Mouse (Mus musculus) cerebellum, adult 8-10 months (tissue): ENCODE measurements around the gene Rab2b.

ENCODE experiments used
- DNase-seq: peaks from one replicate; pipeline ENCODE4 v3.0.0; 2022

Gene Rab2b

DNA sequence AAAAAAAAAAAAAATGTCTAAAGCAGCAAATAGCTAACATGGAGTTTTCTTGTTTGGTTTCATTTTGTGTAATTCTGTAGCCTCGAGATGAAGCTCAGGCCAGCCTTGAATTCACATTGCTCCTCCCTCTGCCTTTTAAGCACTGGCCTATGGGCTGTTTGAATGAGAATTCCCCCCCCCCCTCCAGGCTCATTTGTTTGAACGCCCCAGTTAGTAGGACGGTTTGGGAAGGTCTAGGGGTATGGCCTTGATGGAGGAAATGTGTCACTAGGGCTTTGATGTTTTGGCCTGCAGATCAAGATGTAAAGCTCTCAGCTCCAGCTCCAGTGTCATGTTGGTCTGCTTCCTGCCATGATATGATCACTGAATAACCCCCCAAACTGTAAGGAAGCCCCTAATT lies 6.6 kb downstream of the Rab2b start:
- no peak for DNase-seq

DNA sequence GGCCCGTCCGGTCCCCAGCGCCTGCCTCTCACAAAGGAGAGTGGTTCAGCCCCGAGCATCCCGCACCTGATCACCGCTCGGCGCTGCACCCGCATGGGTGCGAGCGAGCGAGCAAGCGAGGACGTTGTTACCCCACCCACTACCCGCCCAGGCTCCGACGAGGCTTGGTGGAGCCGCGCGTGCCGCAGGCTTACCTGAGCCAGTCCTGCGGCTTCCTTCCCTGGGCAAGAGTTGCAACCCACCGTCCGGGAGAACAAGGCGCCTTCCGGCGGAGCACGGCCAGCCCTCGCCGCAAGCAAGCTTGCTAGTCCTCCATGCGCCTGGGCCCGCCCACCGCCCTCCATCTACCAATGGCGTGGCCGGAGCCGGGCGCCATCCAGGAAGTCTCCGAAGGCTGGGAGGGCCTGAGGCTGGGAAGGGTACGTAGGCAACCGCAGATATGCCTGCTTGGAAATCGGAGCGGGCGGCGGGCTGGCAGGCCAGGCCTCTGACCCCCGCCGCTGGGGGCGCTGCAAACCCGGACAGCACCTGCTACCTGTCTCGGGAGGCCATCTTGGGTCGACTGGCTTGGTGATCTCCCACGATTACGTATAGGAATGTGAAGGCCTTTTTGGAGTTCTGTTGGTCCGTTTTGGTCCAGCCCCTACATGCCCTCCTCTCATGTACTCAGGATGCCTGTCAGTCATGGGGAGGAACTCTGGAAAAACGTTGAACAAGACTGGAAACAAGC lies 21.7 kb downstream of the Rab2b start, which contains the start of gene Chd8:
Gene Chd8 (minus strand): TSS at position 297 of the 730 bp plus-strand sequence.
- peak; percentile 98 for DNase-seq

DNA sequence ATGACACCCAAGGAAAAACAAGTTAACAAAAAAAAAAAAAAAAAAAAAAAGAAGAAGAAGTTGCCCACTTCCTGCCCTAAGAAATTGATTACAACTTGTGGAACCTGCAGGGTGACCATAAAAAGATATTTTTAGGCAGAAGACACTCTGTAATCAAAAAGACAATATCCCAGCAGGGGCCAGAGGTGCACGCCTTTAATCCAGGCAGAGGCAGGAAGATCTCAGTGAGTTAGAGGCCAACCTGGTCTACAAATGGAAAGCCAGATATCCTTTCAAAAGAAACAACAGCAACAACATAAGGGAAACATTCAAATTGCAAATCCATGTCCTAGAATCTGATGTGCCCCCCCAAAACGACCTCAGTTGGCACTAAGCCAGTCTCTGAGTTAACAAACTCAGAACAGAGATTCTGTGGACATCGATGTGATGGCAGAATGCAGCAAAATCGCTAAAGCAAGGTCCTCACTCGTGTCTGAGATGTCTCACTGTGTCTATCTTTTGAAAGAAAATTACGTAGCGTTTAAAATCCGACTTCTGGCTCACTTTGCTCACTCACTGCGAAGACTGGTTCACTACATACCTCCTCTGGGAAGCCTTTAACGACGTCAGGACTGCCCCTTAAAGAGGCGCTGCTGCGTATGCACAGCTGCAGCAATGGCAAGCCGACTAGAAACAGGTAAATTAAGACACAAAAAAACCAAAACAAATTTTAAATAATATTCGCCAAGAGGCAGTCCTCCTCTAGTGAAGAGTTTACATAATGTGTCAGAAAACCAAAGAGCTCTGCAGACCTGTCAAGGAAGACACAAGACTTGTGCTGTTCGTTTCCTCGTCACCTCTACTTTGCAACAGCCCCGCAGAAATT lies 22.8 kb downstream of the Rab2b start:
- peak; percentile 23 for DNase-seq

DNA sequence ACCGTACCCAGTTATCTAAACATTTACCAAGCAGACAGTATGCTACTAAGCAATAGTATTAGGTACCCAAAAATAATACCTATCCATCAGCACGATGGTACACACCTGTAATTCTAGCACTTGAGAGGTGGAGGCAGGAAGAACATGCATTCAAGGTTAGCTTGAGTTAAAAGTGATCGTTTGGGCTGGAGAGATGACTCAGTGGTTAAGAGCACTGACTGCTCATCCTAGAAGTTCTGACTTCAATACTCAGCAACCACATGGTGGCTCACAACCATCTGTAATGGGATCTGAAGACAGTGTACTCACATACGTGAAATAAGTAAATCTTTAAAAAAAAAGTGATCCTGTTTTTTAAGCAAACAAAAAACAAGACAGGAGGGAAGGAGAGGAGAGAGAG lies 33.2 kb downstream of the Rab2b start:
- DNase-seq: no peak

DNA sequence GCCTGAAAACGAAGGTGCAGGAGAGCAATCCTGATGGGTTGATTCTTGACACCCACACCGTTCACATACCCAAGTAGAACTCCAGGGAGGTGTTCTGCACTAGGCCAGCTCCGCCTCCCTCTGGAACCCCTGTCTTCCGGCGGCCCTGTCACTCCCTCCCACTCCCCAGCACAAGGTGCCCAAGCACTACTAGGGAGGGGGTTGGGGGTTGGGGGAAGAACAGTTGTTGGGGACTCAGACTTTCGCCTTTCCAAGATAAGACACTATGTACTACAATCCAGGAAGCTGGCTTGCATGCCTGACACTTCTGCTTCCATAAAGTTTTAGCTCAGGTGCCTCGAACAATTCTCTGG lies 34.7 kb downstream of the Rab2b start:
- no peak for DNase-seq

DNA sequence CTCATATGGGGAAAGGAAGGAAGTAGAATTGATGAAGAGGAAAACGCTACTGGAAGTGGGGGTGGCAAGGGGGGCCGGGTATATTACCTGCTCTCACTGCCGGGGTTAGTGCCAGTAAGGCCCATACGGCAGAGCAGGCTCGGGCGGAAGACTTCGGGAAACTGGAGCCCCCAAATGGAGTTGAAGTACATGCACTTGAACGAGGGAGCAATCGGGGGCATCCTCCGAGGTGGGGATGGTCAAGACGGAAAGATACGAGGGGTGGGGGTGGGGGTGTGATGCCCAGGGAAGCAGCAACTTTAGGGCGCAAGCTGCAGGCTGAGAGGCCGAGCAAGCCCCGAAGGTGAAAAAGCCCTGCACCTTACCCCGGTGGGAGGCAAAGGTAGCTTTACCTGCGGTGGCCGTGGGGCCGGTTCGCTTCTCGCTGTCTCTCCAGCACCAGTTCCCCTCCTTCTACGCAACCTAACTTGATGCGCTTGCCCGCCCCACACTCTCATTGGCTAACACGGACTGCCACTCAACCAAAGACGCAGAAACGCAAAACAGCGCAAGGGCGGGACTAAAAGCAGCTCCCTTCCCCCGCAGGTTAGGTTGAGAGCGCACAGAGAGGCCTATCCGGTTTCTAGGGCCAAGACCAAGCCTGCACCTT lies 35.2 kb downstream of the Rab2b start:
- DNase-seq: peak; percentile 100

DNA sequence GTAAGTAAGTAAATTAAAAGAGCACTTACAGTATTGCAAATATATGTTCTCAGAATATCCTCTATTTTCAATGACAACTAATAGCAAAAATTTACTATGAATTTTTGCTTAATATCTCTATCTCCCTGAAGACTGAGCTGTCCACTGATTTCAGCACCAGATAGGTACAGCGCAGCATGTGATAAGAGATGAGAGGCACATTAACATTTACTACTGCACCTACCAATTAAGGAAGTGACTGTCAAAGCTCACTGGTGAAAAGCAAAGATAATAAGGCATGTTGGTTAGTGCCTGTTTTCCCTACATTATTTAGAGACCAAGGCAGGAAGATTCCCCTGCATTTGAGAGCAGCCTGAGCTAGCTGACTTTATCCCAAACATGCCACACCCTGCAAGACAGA lies 43.1 kb downstream of the Rab2b start:
- DNase-seq: no peak

DNA sequence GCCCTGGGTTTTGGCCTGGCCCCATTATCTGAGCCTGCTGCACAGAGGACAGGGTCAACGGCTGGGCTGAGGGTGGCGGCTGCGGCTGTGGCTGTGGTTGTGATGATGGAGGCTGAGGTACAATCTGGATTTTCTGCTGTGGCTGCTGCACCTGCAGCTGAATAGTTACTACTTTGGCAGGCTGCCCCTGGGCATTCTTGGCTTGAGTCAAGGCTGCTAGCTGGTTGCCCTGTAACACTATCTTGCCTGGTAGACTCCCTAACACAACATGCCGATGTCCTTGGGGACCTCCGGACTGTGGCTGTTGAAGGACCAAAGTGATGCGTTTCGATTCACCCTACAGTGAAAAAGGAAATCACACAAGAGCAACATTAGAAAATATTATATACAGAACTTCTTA lies 44.2 kb downstream of the Rab2b start:
- no peak for DNase-seq

DNA sequence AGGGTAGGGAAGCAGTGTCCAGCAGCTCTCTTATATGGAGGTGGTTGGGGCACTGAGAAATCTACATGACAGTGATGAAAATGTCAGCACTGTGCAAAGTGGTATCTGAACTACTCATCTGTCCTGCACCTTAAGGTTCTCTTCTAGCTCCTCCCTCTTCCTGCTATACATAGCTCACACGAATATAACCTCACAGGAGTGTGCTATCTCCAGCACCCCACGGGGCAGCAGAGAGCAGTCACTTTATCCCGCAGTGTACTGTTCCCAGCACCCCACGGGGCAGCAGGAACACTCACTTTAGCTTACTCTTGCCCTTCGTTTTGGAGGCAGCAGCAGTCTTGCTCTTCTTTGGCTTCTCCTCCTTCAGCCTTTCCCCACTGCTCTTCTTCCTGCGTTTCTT lies 47.1 kb downstream of the Rab2b start:
- no peak for DNase-seq

DNA sequence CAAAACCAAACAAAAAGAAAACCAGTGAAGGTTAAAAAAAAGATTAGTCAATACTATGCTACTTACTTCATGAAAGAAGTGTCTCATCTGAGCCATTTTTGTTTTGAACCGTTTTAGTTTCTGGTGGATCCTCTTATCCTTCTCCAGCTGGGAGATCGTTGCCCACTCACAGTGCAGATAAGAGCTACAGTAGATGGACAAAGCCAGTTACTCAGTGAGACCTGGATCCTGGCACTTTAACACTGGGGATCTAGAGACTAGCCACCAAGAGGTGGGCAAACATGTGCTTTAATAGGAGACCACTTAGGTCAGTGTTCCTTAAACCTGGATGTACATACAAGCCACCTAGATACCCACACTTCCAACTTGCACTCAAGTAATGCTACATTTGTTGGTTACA lies 53.4 kb downstream of the Rab2b start:
- no peak for DNase-seq

DNA sequence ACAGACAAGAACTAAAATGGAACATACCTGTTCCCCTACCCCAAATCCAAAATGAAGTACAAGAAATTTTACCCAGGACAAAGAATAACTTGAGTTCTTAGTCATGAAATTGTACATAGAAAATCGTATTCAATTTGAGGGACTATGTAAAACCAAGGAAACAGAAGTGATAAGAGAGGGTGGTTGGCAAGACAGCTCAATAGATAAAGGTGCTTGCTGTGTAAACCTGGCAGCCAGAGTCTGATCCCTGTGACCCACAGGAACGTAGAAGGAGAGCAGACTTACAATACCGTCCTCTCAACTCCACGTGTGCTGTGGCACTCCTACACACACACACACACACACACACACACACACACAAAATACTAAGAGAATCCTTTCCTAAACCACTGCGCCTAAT lies 62.1 kb downstream of the Rab2b start:
- no peak for DNase-seq
